Mouse (Mus musculus) hindbrain, embryonic 15.5 days (tissue): ENCODE results near the gene Rgs10. TPM values are rescaled to one million over a fixed set of nuclear protein-coding genes. Genes with fewer than 3 reads are reported as not detected.

Experiments
- ATAC-seq: fragments of 200-750 bp; cut with Nextera tagmentation; 2 replicates; pipeline ENCODE4 v1.8.0; 2017; ENCODE audit warnings: low read depth, moderate number of reproducible peaks, moderate TSS enrichment; ENCODE audit not compliant: low FRiP score
- H3K27ac ChIP-seq: fragments of 300-500 bp; sonication (generic); replicated peaks from 2 replicates; pipeline ENCODE4 v1.5.1; 2015; ENCODE audit warnings: mild to moderate bottlenecking, inconsistent platforms
- H3K27me3 ChIP-seq: fragments of 300-500 bp; sonication (generic); 2 replicates; pipeline ENCODE4 v1.6.1; 2015; ENCODE audit warnings: control low read depth, inconsistent platforms
- H3K36me3 ChIP-seq: fragments of 300-500 bp; sonication (generic); 2 replicates; pipeline ENCODE4 v1.6.1; 2015; ENCODE audit warnings: control low read depth, inconsistent platforms
- H3K4me1 ChIP-seq: fragments of 300-500 bp; sonication (generic); replicated peaks from 2 replicates; pipeline ENCODE4 v1.6.1; 2015; ENCODE audit warnings: control low read depth, inconsistent platforms
- H3K4me2 ChIP-seq: fragments of 300-500 bp; sonication (generic); 2 replicates; pipeline ENCODE4 v1.6.1; 2015; ENCODE audit warnings: moderate library complexity, mild to moderate bottlenecking, inconsistent platforms
- H3K4me3 ChIP-seq: fragments of 300-500 bp; sonication (generic); 2 replicates; pipeline ENCODE4 v1.5.1; 2015; ENCODE audit warnings: mild to moderate bottlenecking, inconsistent platforms
- H3K9ac ChIP-seq: fragments of 300-500 bp; sonication (generic); 2 replicates; pipeline ENCODE4 v1.6.1; 2015; ENCODE audit warnings: inconsistent platforms
- H3K9me3 ChIP-seq: fragments of 300-500 bp; sonication (generic); 2 replicates; pipeline ENCODE4 v1.6.1; 2016; ENCODE audit warnings: control low read depth, inconsistent platforms
- WGBS: fragments of 180-500 bp; shearing (Covaris S2); methylation state at CpG from one replicate; pipeline ENCODE4 v1.1.7; 2015; 5-methylcytosine and 5-hydroxymethylcytosine counted together
- polyA plus RNA-seq: library from polyadenylated mRNA; unstranded; fragments of >200 nt; fragmentation: Nextera tagmentation; extraction: Ambion mirVana; gene quantifications from 2 replicates; pipeline ENCODE4 v1.2.1, GENCODE M21; 2015

The Rgs10 gene
- polyA plus RNA-seq, 1 experiment from 2014 or later = 59.3 TPM

DNA sequence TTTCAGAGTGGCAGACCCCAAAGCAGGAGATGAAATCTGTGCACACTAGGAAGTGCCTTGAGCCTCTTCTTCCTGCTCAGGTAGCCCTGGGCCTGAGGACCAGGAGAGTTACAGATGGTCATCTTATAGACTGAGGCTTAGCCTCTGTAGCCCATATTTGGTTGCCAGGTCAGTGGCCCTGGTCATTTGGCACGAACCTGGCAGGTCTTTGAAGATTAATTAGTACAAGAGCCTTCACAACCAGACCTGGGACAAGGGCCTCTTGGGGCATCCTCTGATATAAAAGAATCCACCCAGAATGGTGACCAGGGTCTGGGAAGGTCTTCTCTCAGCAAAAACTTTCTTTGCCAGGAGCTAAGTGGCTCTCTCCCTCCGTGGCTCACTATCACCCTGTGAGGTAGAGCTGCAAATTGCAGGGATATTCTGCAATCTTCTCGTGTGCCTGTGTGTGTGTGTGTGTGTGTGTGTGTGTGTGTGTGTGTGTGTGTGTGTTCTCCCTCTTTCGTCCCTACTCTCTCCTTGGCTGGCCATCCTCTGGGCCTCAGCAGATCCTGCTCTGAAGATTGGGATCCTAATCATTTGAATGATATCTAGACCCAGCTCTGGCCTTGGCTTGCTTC is 53.4 kb downstream of the Rgs10 start:
- no peak for ATAC-seq
- Histone ChIP-seq H3K9me3 (no peaks in the 10 kb centered on the region), H3K4me3 (no peak overlapping the region), H3K27ac (no peak overlapping the region), H3K4me2 (no peak overlapping the region), H3K4me1 (peaks cover 9% of the 10 kb centered on the region; the same call in 1 of the 2 replicates), H3K36me3 (no peaks in the 10 kb centered on the region), H3K27me3 (no peaks in the 10 kb centered on the region), H3K9ac (no peak overlapping the region)
- WGBS = 75% methylated on average over 4 of the region's 4 CpGs

GRCm38 (mm10) chr7:128364526-128364925 is 54.0 kb downstream of the Rgs10 start:
- no peak overlapping the region for H3K9ac ChIP-seq
- no peak for ATAC-seq
- no peak overlapping the region for H3K27ac ChIP-seq
- no peak overlapping the region for H3K4me2 ChIP-seq
- peaks cover 9% of the 10 kb centered on the region; the same call in 1 of the 2 replicates for H3K4me1 ChIP-seq
- H3K9me3 ChIP-seq = no peaks in the 10 kb centered on the region
- WGBS = 92% methylated on average over 11 of the region's 11 CpGs
- H3K27me3 ChIP-seq = no peaks in the 10 kb centered on the region
- H3K36me3 ChIP-seq = no peaks in the 10 kb centered on the region
- H3K4me3 ChIP-seq = no peak overlapping the region

DNA sequence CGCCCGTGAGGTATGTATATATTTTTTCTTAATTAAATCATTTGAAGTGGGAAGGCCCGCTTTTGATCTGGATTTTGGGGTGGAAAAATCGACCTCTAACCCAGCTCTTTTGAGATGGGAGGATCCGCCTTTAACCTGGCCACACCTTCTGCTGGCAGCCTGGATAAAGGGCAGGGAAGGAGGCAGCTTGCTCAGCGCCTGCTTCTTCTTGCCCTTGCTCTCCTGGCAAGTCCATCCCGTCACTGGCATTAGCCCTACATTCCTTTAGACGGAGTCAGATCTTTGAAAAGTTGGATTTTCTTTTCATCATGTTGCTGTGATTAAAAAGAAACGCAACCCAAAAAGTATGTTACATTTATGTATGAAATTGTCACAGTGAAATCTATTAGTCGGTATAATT is 54.8 kb downstream of the Rgs10 start:
- Histone ChIP-seq H3K27ac (no peak overlapping the region), H3K27me3 (no peaks in the 10 kb centered on the region), H3K36me3 (no peaks in the 10 kb centered on the region), H3K9me3 (no peaks in the 10 kb centered on the region), H3K9ac (no peak overlapping the region), H3K4me1 (peaks cover 9% of the 10 kb centered on the region; the same call in 1 of the 2 replicates), H3K4me3 (no peak overlapping the region), H3K4me2 (no peak overlapping the region)
- ATAC-seq = no peak
- 77% methylated on average over 10 of the region's 10 CpGs for WGBS

- no peak overlapping the region for H3K9ac ChIP-seq
- 73% methylated on average over 4 of the region's 4 CpGs for WGBS
- no peaks in the 10 kb centered on the region for H3K27me3 ChIP-seq
- no peaks in the 10 kb centered on the region for H3K9me3 ChIP-seq
- ATAC-seq = no peak
- H3K4me2 ChIP-seq = no peak overlapping the region
- no peak overlapping the region for H3K4me3 ChIP-seq
- peaks cover 9% of the 10 kb centered on the region; the same call in 1 of the 2 replicates for H3K4me1 ChIP-seq
- no peak overlapping the region for H3K27ac ChIP-seq
- H3K36me3 ChIP-seq = no peaks in the 10 kb centered on the region
Observed at GRCm38 (mm10) chr7:128362916-128363315, 55.6 kb downstream of the Rgs10 start.

- H3K4me1 ChIP-seq = no peaks in the 10 kb centered on the region
- H3K9me3 ChIP-seq = no peaks in the 10 kb centered on the region
- no peak overlapping the region for H3K4me3 ChIP-seq
- H3K36me3 ChIP-seq = no peaks in the 10 kb centered on the region
- WGBS = 88% methylated on average over 9 of the region's 9 CpGs
- no peak overlapping the region for H3K27ac ChIP-seq
- H3K27me3 ChIP-seq = no peaks in the 10 kb centered on the region
- H3K9ac ChIP-seq = no peak overlapping the region
- no peak for ATAC-seq
- H3K4me2 ChIP-seq = no peak overlapping the region
Observed at GRCm38 (mm10) chr7:128359741-128360140, 58.8 kb downstream of the Rgs10 start.

GRCm38 (mm10) chr7:128359164-128359563 is 59.4 kb downstream of the Rgs10 start:
- no peaks in the 10 kb centered on the region for H3K27me3 ChIP-seq
- H3K4me3 ChIP-seq = no peak overlapping the region
- ATAC-seq = no peak
- no peaks in the 10 kb centered on the region for H3K9me3 ChIP-seq
- no peaks in the 10 kb centered on the region for H3K36me3 ChIP-seq
- WGBS = 81% methylated on average over 7 of the region's 7 CpGs
- H3K9ac ChIP-seq = no peak overlapping the region
- H3K4me2 ChIP-seq = no peak overlapping the region
- H3K27ac ChIP-seq = no peak overlapping the region
- no peaks in the 10 kb centered on the region for H3K4me1 ChIP-seq

DNA sequence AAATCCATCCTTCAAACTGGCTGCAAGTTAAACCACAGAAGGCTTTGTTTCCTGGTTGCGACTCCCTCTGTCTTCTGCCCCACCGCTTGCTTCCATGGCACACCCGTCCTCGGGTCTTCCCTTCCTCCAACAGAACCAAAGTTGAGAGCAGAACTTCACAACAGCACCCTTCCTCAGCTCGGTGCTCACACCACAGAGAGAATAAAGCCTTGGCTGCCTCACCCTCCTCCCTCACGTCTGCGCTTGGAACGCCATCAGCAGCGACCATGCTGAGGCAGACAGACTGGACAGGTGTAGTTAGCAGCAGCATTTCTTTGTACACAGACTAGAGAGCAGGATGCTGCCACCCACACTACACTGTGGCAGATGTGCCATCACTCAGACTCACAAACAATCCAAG is 59.8 kb downstream of the Rgs10 start:
- Histone ChIP-seq H3K4me3 (no peak overlapping the region), H3K27ac (no peak overlapping the region), H3K9me3 (no peaks in the 10 kb centered on the region), H3K36me3 (no peaks in the 10 kb centered on the region), H3K9ac (no peak overlapping the region), H3K27me3 (no peaks in the 10 kb centered on the region), H3K4me1 (no peaks in the 10 kb centered on the region), H3K4me2 (no peak overlapping the region)
- WGBS = 86% methylated on average over 9 of the region's 9 CpGs
- no peak for ATAC-seq

DNA sequence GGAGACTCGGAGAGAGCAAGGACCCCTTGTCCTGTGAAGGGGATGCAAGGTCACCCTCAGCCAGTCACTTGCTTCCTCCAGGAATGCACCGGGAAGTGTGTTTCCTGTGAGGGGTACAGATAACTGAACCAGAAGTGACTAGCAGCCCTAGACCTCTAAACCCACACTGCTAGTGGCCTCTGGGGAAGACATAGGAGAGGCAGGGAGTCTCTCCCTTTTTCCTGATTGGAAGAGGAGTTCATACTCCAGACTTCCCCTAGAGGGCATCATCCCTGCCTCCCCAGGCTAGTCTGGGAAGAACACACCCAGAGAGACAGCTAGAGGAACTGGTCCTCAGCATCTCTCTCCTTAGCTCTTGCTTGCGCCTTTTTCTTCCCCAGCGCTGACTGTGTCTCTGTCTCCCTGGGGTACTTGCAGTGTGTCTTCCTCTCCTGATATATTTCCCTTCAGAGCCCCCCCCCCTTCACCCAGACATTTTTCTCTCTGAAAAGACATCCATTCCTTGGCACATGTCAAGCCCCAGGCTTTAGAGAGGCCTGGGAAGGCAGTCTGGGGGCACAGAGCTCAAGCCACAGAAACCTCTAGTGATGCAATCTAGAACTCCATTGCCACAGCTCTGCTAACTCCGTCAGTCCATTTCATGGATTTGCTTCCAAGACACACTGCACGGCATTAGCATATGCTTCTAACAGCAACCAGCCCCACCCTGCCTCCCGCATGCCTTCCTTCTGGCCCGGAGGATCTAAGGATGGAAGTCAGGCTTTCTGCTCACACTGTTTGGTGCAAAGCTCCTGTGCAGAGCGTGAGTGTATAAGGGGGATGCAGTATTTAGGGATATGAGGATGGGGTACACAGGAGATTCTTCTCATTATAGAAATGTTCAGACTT is 61.4 kb downstream of the Rgs10 start:
- Histone ChIP-seq H3K9ac (no peak overlapping the region), H3K4me1 (no peaks in the 10 kb centered on the region), H3K9me3 (no peaks in the 10 kb centered on the region), H3K27ac (no peak overlapping the region), H3K27me3 (no peaks in the 10 kb centered on the region), H3K4me3 (no peak overlapping the region), H3K36me3 (no peaks in the 10 kb centered on the region), H3K4me2 (no peak overlapping the region)
- WGBS = 68% methylated on average over 9 of the region's 9 CpGs
- no peak for ATAC-seq

DNA sequence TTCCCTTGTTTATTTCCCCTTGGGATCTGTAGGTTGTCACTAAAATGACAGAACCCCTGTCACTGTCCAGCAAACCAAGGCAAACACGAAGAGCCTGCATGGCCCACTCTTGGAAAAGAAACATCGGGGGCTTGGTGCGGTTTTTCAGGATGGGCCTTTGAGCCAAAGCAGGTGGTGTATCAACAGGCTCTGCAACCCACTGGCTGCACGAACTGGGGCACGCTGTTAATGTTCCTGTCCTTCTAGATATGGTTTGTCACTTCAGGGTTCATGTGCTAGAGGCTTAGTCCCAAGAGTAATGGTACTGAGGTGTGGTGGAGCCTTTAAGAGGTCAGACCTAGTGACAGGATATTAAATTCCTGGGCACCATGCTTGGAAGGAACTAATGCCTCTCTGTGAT is 63.1 kb downstream of the Rgs10 start:
- Histone ChIP-seq H3K36me3 (no peaks in the 10 kb centered on the region), H3K27me3 (no peaks in the 10 kb centered on the region), H3K27ac (no peak overlapping the region), H3K9ac (no peak overlapping the region), H3K9me3 (no peaks in the 10 kb centered on the region), H3K4me3 (no peak overlapping the region), H3K4me1 (no peaks in the 10 kb centered on the region), H3K4me2 (no peak overlapping the region)
- no peak for ATAC-seq
- 87% methylated on average over 5 of the region's 5 CpGs for WGBS

GRCm38 (mm10) chr7:128352721-128353120 is 65.8 kb downstream of the Rgs10 start:
- no peak overlapping the region for H3K27ac ChIP-seq
- H3K4me1 ChIP-seq = peaks cover 6% of the 10 kb centered on the region; the same call in 1 of the 2 replicates
- no peaks in the 10 kb centered on the region for H3K27me3 ChIP-seq
- H3K4me3 ChIP-seq = no peak overlapping the region
- no peaks in the 10 kb centered on the region for H3K9me3 ChIP-seq
- no peak for ATAC-seq
- 69% methylated on average over 3 of the region's 3 CpGs for WGBS
- H3K36me3 ChIP-seq = no peaks in the 10 kb centered on the region
- H3K4me2 ChIP-seq = no peak overlapping the region
- no peak overlapping the region for H3K9ac ChIP-seq

DNA sequence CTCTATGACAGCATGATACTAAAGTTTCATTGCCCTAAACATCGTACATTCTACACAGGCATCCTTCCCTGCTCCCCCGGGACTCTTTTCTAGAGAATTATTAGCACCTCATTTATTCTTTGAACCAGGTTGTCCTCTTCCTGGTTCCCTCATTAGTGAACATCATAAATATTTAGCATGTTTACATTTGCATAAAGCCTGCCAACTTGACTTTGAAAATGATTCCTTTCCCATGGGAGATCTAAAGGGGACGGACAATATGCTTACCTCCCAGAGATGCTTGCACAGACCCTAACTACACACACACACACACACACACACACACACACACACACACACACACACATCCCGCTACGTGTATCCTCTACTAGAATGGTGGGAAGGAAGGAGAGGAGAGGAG is 67.4 kb downstream of the Rgs10 start:
- no peak overlapping the region for H3K27ac ChIP-seq
- ATAC-seq = no peak
- H3K4me2 ChIP-seq = no peak overlapping the region
- WGBS = 44% methylated on average over 3 of the region's 5 CpGs
- no peak overlapping the region for H3K4me3 ChIP-seq
- no peaks in the 10 kb centered on the region for H3K9me3 ChIP-seq
- peaks cover 6% of the 10 kb centered on the region; the same call in 1 of the 2 replicates for H3K4me1 ChIP-seq
- H3K36me3 ChIP-seq = no peaks in the 10 kb centered on the region
- H3K9ac ChIP-seq = no peak overlapping the region
- no peaks in the 10 kb centered on the region for H3K27me3 ChIP-seq

DNA sequence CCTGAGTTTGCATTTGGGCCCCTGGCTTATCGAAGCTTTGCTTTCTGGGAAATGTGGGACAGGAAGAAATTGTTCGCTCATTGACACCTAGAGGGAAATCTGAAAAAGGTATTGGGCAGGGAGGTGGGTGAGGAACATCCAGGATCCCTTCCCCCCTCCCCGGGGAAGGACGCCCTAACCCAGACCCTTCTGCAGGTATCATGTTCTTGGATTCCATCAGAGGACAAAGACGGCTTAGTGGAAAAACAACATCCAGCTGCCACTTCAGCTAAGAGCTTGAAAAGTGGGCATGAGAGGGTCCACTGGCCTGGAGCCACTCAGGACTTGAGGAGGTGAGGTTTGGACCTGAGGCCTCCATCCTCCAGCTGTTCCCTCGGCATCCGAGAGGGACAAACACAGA is 68.2 kb downstream of the Rgs10 start:
- H3K36me3 ChIP-seq = no peaks in the 10 kb centered on the region
- no peak overlapping the region for H3K4me2 ChIP-seq
- no peak overlapping the region for H3K27ac ChIP-seq
- ATAC-seq = no peak
- H3K4me3 ChIP-seq = no peak overlapping the region
- H3K4me1 ChIP-seq = peaks cover 6% of the 10 kb centered on the region; the same call in 1 of the 2 replicates
- no peaks in the 10 kb centered on the region for H3K27me3 ChIP-seq
- 80% methylated on average over 7 of the region's 7 CpGs for WGBS
- no peak overlapping the region for H3K9ac ChIP-seq
- H3K9me3 ChIP-seq = no peaks in the 10 kb centered on the region
